Mouse (Mus musculus) kidney, embryonic 16.5 days (tissue): ENCODE results near the gene Hmcn2. TPM values are rescaled to one million over a fixed set of nuclear protein-coding genes. Genes with fewer than 3 reads are reported as not detected.

Experiments used
- polyA plus RNA-seq: library from polyadenylated mRNA; unstranded; fragments of >200 nt; fragmentation: Nextera tagmentation; extraction: Ambion mirVana; gene quantifications from 2 replicates; pipeline ENCODE4 v1.2.1, GENCODE M21; 2015

Gene Hmcn2
- polyA plus RNA-seq, 1 experiment from 2014 or later: 0.34 TPM

Other genes starting within 250 kb of the Hmcn2 start
- gene Fnbp1, start 172.4 kb upstream of the Hmcn2 start, polyA plus RNA-seq: 19.4 and 24.3 TPM in 2 replicates
- gene Gpr107, start 162.1 kb upstream of the Hmcn2 start, polyA plus RNA-seq: 38.3 and 41.6 TPM in 2 replicates
- gene Ncs1, start 68.6 kb upstream of the Hmcn2 start, polyA plus RNA-seq: 37.9 and 41.5 TPM in 2 replicates
- 130 and 164 TPM in 2 replicates for gene Ass1, start 155.8 kb downstream of the Hmcn2 start, polyA plus RNA-seq